Mouse (Mus musculus) cerebellum, adult 11 months (tissue): ENCODE results near the gene Tsku.

Experiments used
- DNase-seq: peaks from one replicate; pipeline ENCODE4 v3.0.0; 2022

The Tsku gene

DNA sequence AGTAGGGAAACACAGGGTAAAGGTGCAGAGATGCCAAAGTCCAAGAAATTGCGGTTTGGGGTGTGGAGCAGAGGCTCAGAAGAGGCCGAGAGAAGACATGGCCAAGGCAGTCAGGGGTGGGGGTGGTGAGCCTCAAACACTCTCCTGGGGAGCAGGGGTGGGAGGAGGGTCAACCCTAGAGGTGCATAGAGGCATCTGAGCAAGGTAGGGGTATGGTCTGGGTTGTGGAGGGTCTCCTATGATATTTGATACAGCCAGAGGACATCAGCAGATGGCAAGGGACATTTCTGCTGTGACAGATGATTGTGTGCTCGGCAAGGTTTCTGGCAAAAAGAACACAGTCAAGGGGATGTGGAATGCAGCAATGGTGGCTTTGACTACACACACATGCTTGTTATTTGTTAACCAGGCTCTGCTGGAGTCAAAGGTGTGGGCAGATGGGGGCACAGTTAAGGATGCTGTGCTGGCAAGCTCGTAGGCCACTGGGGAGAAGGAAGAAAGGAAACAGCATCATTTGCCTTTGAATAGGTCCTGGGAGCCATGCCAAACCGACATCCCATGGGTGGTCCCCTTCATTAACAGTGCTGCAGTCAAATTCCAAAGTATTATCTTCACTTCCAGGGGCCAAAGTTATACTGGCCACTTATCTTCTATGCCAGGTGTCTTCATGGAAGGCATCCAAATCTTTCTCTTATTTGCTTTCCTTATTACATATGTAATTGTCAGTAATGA lies 37.7 kb downstream of the Tsku start:
- DNase-seq = no peak

DNA sequence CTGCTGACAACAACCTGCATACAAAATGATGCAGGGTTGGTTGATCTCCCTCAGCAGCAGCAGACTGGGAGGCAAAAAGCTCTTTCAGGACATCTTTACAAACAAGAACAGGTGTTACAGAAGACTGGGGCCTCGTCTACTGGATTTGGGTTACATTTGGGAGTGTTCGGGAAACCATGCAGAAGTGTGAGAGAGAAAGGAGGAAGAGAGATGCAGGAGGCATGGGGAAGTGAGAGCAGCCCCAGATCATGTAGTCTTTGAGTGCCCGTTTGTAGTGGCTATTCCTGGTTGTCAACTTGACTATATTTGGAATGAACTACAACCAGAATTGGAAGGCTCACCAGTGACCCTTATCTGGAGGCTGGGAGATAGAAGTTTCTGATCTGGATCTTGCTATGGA lies 38.7 kb downstream of the Tsku start:
- no peak for DNase-seq

DNA sequence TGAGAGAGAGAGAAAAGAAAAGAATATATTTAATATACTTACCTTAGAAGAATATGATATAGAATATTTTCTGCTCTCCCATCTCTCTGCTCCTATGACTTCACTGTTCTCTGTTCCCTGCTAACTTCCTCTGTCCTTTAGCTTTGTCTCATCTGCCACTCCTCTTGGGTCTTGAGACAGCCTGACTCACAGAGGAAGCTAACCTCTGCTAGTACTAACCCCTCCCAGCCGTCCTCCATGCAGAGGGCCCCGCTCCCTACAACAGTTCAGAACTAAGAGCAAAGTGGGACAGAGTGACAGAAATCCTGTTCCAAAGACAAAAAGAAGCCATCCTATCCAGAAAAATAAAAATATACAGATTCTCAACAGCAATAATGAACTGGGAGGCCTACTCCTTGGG lies 40.0 kb downstream of the Tsku start, which contains the start of gene Acer3:
Gene Acer3 (minus strand): TSS at position 126 of the 400 bp plus-strand sequence.
- DNase-seq = no peak

DNA sequence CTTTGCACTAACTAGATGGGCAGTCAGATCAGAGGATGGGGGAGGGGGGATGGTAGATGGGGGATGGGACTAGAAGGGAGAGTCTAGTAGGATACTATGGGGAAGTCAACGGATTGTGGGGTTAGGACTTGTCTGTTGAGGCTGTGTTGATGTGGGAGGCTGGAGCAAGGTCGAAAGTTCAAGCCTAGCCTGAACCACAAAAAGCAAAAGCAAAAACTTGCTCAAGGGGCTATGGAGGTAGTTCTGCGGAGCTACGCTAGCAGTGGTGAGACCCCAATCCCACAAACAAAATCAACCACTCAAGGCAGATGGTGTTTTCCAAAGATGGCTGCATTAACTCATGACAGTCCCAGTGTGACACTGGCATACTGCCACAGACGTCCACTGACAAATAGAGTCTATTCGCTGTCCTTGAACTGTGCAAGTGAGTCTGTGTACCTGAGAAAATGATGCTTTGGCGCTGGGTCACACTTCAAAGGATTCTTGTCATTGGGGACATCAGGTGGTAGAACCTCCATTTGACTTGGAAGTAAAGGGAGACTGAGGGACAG lies 41.0 kb downstream of the Tsku start:
- no peak for DNase-seq

DNA sequence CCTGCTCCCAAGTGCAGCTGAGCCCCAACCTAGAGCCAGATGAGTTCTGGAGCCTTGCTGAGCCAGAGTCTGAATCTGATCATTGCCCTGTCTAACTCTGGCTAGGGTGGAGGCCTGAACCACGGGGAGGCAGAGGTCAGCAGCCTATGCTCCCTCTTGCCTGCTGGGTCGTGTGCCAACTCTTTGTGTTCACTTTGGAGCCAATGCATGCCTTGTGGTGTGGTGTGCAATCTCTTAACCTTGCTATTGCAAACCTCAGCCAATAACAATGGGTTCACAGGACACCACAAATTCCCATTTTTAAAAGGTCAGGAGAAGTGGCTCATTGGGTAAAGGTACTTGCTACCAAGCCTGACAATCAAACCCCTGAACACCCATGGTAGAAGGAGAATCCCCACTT lies 44.6 kb downstream of the Tsku start:
- no peak for DNase-seq

DNA sequence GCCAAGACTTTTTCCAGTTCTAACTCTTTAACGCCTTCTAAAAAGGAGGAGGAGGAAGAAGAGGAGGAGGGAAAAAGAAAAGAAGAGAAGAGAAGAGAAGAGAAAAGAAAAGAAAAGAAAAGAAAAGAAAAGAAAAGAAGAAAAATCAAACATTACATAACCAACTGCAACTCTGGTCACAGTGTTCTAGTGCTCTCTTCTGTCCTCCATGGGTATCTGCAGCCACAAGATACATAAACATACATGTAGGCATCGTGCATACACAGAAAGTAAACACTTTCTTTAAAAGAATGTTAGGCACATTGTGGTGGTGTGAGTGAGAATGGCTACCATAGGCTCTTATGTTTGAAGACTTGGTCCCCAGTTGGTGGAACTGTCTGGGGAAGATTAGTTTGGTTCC lies 46.0 kb downstream of the Tsku start:
- no peak for DNase-seq

DNA sequence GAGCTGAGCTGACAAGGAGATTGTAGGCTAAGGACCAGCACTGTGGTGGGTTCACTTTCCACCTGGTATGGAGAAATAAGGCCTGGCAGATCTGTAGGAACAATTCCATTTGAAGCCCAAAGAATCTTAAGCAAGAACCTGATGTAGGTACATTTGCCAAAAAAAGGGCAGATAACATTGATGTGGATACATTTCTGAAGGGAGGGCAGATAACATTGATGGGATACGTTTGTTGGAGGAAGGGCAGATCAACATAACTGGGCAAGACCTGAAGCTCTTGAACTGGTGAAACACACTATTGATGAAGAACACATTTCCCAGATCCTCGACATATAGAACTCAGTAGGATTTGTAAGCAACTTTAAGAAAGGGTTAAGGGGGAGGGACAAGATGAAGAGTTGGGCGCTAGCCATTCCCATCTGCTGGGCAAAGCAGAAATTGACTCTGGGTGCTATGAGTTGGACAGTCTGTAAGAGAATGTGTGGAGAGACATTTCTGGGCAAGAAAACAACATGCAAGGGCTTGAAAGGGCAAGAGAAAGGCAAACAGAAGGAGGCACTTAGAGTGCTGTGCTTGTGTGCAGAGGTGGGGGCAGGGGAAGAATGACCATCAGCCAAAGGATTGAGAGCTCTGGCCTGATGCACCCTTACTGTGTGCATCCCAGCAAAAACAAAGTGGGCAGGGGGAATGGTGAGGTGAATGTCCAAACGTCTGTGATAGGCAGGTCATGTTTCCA lies 48.8 kb downstream of the Tsku start:
- DNase-seq = no peak

DNA sequence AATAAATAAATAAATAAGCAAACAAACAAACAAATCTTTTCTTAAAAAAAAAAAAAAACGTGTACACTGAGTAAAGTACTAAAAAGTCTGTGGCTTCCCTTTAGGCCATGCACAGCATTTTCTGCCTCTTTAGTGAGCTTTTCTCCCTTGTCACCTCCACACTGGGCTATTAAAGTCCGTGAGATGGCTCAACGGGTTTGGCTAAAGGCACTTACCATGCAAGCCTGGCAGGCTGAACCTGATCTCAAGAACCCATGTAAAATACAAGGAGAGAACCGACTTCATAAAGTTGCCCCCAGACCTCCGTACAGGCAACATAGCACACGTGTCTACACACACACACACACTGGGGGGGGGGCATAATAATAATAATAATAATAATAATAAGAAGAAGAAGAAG lies 50.9 kb downstream of the Tsku start:
- DNase-seq = no peak

DNA sequence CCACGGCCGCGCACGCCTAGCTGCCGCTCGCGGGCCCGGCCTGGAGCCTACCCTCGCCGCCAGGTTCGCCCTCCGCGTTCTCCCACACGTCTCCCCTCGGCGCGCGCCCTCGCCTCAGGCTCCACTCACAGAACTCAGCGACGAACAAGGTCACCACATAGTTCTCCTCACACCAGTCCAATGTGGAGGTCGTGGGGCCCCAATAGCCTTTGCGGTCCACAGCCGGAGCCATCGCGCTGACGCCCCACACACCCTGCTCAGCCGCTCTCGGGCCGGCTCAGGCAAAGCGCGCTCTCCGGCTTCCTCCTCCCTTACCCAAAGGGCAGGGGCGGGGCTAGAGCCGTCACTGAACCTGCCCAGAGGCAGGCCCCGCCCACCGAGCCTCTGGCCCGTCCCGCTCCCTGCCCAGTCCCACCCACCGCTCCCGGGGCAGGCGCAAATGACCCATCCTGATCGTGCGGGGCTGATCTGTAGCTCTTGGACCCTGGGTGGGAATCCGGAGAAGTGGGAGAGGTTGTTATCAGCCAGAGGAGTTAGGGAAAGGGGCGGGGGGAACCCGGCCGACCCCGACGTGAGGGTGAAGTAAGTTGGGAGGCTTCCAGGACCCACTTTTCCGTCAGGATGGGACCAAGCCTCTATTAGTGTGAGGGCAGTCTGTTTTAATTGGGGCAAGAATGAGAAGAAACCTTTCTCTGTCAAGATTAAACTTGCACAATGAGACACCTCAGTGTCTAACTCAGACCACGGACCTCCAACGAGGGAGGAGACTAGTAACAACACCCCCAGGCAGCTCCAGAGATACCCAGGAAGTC lies 51.7 kb downstream of the Tsku start:
- DNase-seq = peak; percentile 93

DNA sequence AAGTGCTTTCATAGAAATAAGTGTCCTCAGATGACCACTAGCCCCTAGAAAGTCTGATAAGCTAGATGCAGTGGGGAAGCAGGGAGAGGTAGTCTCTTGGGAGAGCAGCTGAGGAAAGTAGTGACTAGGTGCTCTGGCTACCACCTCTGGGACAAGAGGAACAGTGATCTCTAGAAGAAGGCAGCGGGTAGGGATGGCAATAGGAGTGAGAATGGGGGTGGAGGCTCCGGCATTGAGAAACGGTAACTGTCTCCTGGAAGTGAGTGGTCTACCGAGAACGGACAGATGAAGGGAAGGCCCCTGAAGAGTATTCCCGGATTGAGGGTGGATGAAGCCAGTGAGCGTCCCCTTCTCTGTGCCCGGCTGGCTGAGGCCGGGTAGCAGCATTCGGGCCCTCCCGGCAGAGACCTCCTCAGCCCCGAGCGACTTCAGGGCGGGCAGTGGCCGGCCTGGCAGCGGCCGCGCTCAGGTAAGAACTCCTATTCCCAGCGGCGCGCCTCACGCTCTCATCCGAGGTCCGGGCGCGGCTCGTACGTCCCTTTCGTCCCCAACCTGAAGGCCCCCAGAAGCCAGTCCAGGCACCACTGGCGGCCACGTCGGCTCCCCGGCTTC lies 52.4 kb downstream of the Tsku start:
- DNase-seq = no peak

DNA sequence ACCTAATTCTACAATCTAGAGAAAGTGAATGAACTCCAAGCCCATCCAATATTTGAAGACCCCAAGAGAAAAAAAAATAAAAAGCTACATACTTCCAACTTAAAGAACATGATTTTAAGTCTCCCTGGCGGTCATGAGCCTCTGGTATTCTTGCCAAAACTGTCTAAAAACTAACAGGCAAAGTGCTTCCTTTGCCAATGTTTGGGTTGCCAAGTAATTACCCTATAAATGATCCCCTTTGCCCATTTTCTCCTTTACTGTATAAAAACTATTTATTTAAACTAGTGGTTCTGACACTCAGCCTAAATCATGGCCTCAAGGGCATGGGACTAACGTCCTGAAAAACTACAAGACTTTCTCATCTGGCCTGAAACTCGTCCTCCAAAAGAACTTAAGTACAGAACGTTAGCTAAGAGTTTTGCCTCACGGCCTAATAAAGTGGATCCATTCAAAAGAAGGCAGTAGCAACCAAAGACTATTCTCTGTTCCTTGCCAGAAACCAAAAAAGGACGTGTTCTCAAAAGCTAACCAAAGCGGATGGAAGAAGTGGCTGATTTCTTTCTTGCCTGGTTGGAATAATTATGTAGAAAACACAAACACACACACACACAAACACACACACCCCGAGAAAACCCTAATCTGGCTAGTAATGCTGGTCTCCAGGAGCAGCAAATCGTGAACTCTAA lies 53.1 kb downstream of the Tsku start:
- no peak for DNase-seq

DNA sequence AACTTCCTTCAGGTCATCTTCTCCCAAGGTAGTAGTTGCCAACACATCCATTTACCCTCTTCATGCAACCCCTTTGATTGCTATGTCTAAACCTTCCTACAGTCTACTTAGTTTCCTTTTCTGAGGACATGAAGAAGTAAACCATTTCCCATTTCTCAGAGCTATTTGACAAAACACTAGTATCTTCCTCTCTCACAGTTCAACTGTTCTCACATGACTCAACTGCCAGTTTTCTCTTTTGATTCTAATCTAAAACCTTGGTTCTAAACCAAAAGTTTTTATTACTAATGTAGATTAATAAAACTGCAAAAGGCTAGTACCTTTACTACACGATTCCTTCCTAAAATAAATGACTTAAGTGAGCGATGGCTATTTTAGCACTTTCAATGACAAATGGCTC lies 53.7 kb downstream of the Tsku start:
- DNase-seq = no peak
